Mouse (Mus musculus): ENCODE measurements around the gene 1700024B05Rik. TPM values are rescaled to one million over a fixed set of nuclear protein-coding genes. Genes with fewer than 3 reads are reported as not detected.
"Not testable (repeated sequence)": the region's sequence is repeated elsewhere in the genome, so short reads cannot be mapped to it uniquely, and the experiment has no call there.

The 1700024B05Rik gene
- polyA plus RNA-seq (2015; fragmentation: Nextera tagmentation; extraction: Ambion mirVana), result not detected in 2 replicates

- 79% methylated on average over 1 of the region's 2 CpGs for WGBS
Observed at GRCm38 (mm10) chr14:41943695-41944094, at the start of gene 1700024B05Rik. Gene 1700024B05Rik, plus strand, starts transcription at chr14:41943995.

GRCm38 (mm10) chr14:41907190-41907589, 36.6 kb upstream of the 1700024B05Rik start, which contains the start of gene Gm7980:
Gene Gm7980, minus strand, starts transcription at chr14:41907290.
- H3K36me3 ChIP-seq (ENCODE audit: control insufficient read depth, insufficient read depth, low read length); H3K4me3 ChIP-seq (ENCODE audit: low read length); H3K4me1 ChIP-seq (ENCODE audit: control insufficient read depth, insufficient read depth, low read depth, low read length); H3K9me3 ChIP-seq (ENCODE audit: control insufficient read depth, low read length); H3K4me2 ChIP-seq (ENCODE audit: low read length); ATAC-seq; H3K9ac ChIP-seq (ENCODE audit: low read depth, low read length); H3K27me3 ChIP-seq (replicated peaks; ENCODE audit: control insufficient read depth, insufficient read depth, low read length); H3K27ac ChIP-seq (ENCODE audit: low read depth, low read length): not testable (repeated sequence)
- WGBS, result no CpG with 5 or more reads among the region's 2 CpGs

More at GRCm38 (mm10) chr14:41943695-41944094, at the start of gene 1700024B05Rik:
- H3K27ac ChIP-seq (ENCODE audit: low read depth, low read length); H3K27me3 ChIP-seq (replicated peaks; ENCODE audit: control insufficient read depth, insufficient read depth, low read length); H3K4me1 ChIP-seq (ENCODE audit: control insufficient read depth, insufficient read depth, low read depth, low read length); H3K4me2 ChIP-seq (ENCODE audit: low read length); ATAC-seq; H3K36me3 ChIP-seq (ENCODE audit: control insufficient read depth, insufficient read depth, low read length); H3K4me3 ChIP-seq (ENCODE audit: low read length); H3K9ac ChIP-seq (ENCODE audit: low read depth, low read length); H3K9me3 ChIP-seq (ENCODE audit: control insufficient read depth, low read length): not testable (repeated sequence)

- H3K4me1 ChIP-seq (ENCODE audit: control insufficient read depth, insufficient read depth, low read depth, low read length); H3K36me3 ChIP-seq (ENCODE audit: control insufficient read depth, insufficient read depth, low read length); H3K9ac ChIP-seq (ENCODE audit: low read depth, low read length); ATAC-seq; H3K9me3 ChIP-seq (ENCODE audit: control insufficient read depth, low read length); H3K27ac ChIP-seq (ENCODE audit: low read depth, low read length); H3K4me3 ChIP-seq (ENCODE audit: low read length); H3K4me2 ChIP-seq (ENCODE audit: low read length); H3K27me3 ChIP-seq (replicated peaks; ENCODE audit: control insufficient read depth, insufficient read depth, low read length): not testable (repeated sequence)
- WGBS, result no CpG with 5 or more reads among the region's 1 CpGs
Observed at GRCm38 (mm10) chr14:41924649-41925048, 19.1 kb upstream of the 1700024B05Rik start, which contains the start of gene 1700049E17Rik1. Gene 1700049E17Rik1, plus strand, starts transcription at chr14:41924949.

- H3K4me1 ChIP-seq (ENCODE audit: control insufficient read depth, insufficient read depth, low read depth, low read length); H3K27me3 ChIP-seq (replicated peaks; ENCODE audit: control insufficient read depth, insufficient read depth, low read length); H3K9ac ChIP-seq (ENCODE audit: low read depth, low read length); ATAC-seq; H3K36me3 ChIP-seq (ENCODE audit: control insufficient read depth, insufficient read depth, low read length); H3K9me3 ChIP-seq (ENCODE audit: control insufficient read depth, low read length); H3K4me2 ChIP-seq (ENCODE audit: low read length); H3K4me3 ChIP-seq (ENCODE audit: low read length); H3K27ac ChIP-seq (ENCODE audit: low read depth, low read length): not testable (repeated sequence)
- WGBS, result 62% methylated on average over 4 of the region's 4 CpGs
Observed at GRCm38 (mm10) chr14:41964095-41964494, 20.3 kb downstream of the 1700024B05Rik start.

- H3K4me3 ChIP-seq (ENCODE audit: low read length); H3K9me3 ChIP-seq (ENCODE audit: control insufficient read depth, low read length); H3K9ac ChIP-seq (ENCODE audit: low read depth, low read length); H3K4me2 ChIP-seq (ENCODE audit: low read length); H3K27me3 ChIP-seq (replicated peaks; ENCODE audit: control insufficient read depth, insufficient read depth, low read length); ATAC-seq; H3K27ac ChIP-seq (ENCODE audit: low read depth, low read length); H3K4me1 ChIP-seq (ENCODE audit: control insufficient read depth, insufficient read depth, low read depth, low read length); H3K36me3 ChIP-seq (ENCODE audit: control insufficient read depth, insufficient read depth, low read length): not testable (repeated sequence)
- 93% methylated on average over 1 of the region's 1 CpGs for WGBS
Observed at GRCm38 (mm10) chr14:41967827-41968226, 24.0 kb downstream of the 1700024B05Rik start, which contains the start of gene Gm6401. Gene Gm6401, minus strand, starts transcription at chr14:41967927.

- H3K36me3 ChIP-seq (ENCODE audit: control insufficient read depth, insufficient read depth, low read length); H3K4me2 ChIP-seq (ENCODE audit: low read length); H3K4me3 ChIP-seq (ENCODE audit: low read length); H3K27ac ChIP-seq (ENCODE audit: low read depth, low read length); ATAC-seq; H3K4me1 ChIP-seq (ENCODE audit: control insufficient read depth, insufficient read depth, low read depth, low read length); H3K9me3 ChIP-seq (ENCODE audit: control insufficient read depth, low read length); H3K27me3 ChIP-seq (replicated peaks; ENCODE audit: control insufficient read depth, insufficient read depth, low read length); H3K9ac ChIP-seq (ENCODE audit: low read depth, low read length): not testable (repeated sequence)
- WGBS, result 71% methylated on average over 3 of the region's 3 CpGs
Observed at GRCm38 (mm10) chr14:41968596-41968995, 24.8 kb downstream of the 1700024B05Rik start.

GRCm38 (mm10) chr14:41983225-41983624, 39.4 kb downstream of the 1700024B05Rik start, which contains the start of gene Gm3543:
Gene Gm3543, minus strand, starts transcription at chr14:41983325.
- not testable (repeated sequence) for H3K4me3 ChIP-seq (ENCODE audit: low read length); H3K27ac ChIP-seq (ENCODE audit: low read depth, low read length); H3K4me2 ChIP-seq (ENCODE audit: low read length); H3K27me3 ChIP-seq (replicated peaks; ENCODE audit: control insufficient read depth, insufficient read depth, low read length); H3K9me3 ChIP-seq (ENCODE audit: control insufficient read depth, low read length); H3K9ac ChIP-seq (ENCODE audit: low read depth, low read length); ATAC-seq; H3K4me1 ChIP-seq (ENCODE audit: control insufficient read depth, insufficient read depth, low read depth, low read length); H3K36me3 ChIP-seq (ENCODE audit: control insufficient read depth, insufficient read depth, low read length)
- WGBS, result no CpG with 5 or more reads among the region's 1 CpGs

Other genes starting within 250 kb of the 1700024B05Rik start
- not detected in 2 replicates for gene Gm8068, start 242.1 kb upstream of the 1700024B05Rik start, polyA plus RNA-seq (2015; fragmentation: Nextera tagmentation; extraction: Ambion mirVana)
- not detected in 2 replicates for gene Gm7929, start 193.4 kb upstream of the 1700024B05Rik start, polyA plus RNA-seq (2015; fragmentation: Nextera tagmentation; extraction: Ambion mirVana)
- not detected in 2 replicates for gene Gm47189, start 171.6 kb upstream of the 1700024B05Rik start, polyA plus RNA-seq (2015; fragmentation: Nextera tagmentation; extraction: Ambion mirVana)
- gene Gm7980, start 36.7 kb upstream of the 1700024B05Rik start, polyA plus RNA-seq (2015; fragmentation: Nextera tagmentation; extraction: Ambion mirVana), result not detected in 2 replicates
- gene 1700049E17Rik1, start 19.0 kb upstream of the 1700024B05Rik start, polyA plus RNA-seq (2015; fragmentation: Nextera tagmentation; extraction: Ambion mirVana), result not detected in 2 replicates
- not detected in 2 replicates for gene Gm6401, start 23.9 kb downstream of the 1700024B05Rik start, polyA plus RNA-seq (2015; fragmentation: Nextera tagmentation; extraction: Ambion mirVana)
- not detected in 2 replicates for gene Gm3543, start 39.3 kb downstream of the 1700024B05Rik start, polyA plus RNA-seq (2015; fragmentation: Nextera tagmentation; extraction: Ambion mirVana)
- gene Gm7951, start 173.4 kb downstream of the 1700024B05Rik start, polyA plus RNA-seq (2015; fragmentation: Nextera tagmentation; extraction: Ambion mirVana), result 0.19 TPM in 1 of 2 replicates, not detected in the other
- gene Gm17027, start 218.6 kb downstream of the 1700024B05Rik start, polyA plus RNA-seq (2015; fragmentation: Nextera tagmentation; extraction: Ambion mirVana), result not detected in 2 replicates
- gene Gm3573, start 246.8 kb downstream of the 1700024B05Rik start, polyA plus RNA-seq (2015; fragmentation: Nextera tagmentation; extraction: Ambion mirVana), result not detected in 2 replicates

Data from hindbrain, embryonic 16.5 days (tissue).